8 mouse cellular contexts compared by ENCODE assay signal in the genomic region with DNA sequence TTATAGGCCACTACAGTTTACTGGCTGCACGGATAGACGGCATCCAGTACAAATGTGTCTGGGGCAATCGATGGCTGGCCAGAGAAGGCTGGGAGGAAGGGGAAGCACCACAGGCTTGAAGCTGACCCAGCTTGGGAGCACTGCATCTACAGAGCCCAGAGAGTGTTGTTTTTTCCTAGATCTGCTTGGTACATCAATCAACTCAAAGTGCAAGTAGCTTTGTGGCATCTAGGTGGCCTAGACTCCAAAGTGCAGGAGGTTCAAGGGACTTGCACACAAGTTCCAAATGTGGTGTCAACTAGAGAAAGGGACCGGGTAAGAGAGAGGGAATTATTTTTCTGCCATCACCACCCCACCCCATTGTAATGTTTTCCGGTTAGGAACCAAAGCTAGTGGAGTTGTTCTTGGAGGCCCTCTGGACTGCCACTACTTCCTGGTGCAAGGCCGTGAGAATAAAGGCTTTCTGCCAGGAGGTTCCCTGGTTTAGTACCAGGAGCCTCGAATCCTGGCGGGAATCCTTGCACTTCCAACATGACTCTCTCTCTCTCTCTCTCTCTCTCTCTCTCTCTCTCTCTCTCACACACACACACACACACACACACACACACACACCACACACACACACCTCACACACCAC. TPM values are rescaled to one million over a fixed set of nuclear protein-coding genes. Genes with fewer than 3 reads are reported as not detected.
DNase-seq lines count a peak whose midpoint lies in the region; ATAC-seq and TF ChIP-seq lines count a peak whose summit lies in the region.

No protein-coding gene starts in this region.

- peaks cover 90% of the 10 kb centered on the region for H3K27me3 ChIP-seq in forebrain, embryonic 13.5 days
- H3K27me3 ChIP-seq in forebrain, embryonic 11.5 days (ENCODE audit: control insufficient read depth, insufficient read depth, low read length), result peaks cover 83% of the 10 kb centered on the region
- no peaks in the 10 kb centered on the region; the same call in 1 of the 2 replicates for H3K27me3 ChIP-seq in lung, postnatal 0 days (replicated peaks; ENCODE audit: insufficient read depth, low read length)
- peaks cover 49% of the 10 kb centered on the region for H3K27me3 ChIP-seq in intestine, embryonic 16.5 days (replicated peaks; ENCODE audit: control insufficient read depth, insufficient read depth, low read length)
- peaks cover 17% of the 10 kb centered on the region for H3K27me3 ChIP-seq in neural tube, embryonic 14.5 days (ENCODE audit: control insufficient read depth, insufficient read depth, low read length)

- no peak overlapping the region for H3K9ac ChIP-seq in forebrain, embryonic 13.5 days
- H3K9ac ChIP-seq in forebrain, embryonic 11.5 days (ENCODE audit: low read length), result no peak overlapping the region
- H3K9ac ChIP-seq in lung, postnatal 0 days (replicated peaks; ENCODE audit: low read depth), result no peak overlapping the region
- H3K9ac ChIP-seq in intestine, embryonic 16.5 days (ENCODE audit: low read depth, low read length), result peak overlapping the region; percentile 64
- no peak overlapping the region for H3K9ac ChIP-seq in neural tube, embryonic 14.5 days (replicated peaks; ENCODE audit: low read depth, low read length)

- no peaks in the 10 kb centered on the region for H3K36me3 ChIP-seq in forebrain, embryonic 13.5 days (ENCODE audit: poor library complexity, severe bottlenecking)
- H3K36me3 ChIP-seq in forebrain, embryonic 11.5 days (ENCODE audit: control insufficient read depth, insufficient read depth, low read length), result no peaks in the 10 kb centered on the region
- no peaks in the 10 kb centered on the region for H3K36me3 ChIP-seq in lung, postnatal 0 days (ENCODE audit: insufficient read depth, low read length)
- no peaks in the 10 kb centered on the region for H3K36me3 ChIP-seq in intestine, embryonic 16.5 days (ENCODE audit: control insufficient read depth, insufficient read depth, low read length)
- no peaks in the 10 kb centered on the region for H3K36me3 ChIP-seq in neural tube, embryonic 14.5 days (ENCODE audit: control insufficient read depth, insufficient read depth, low read length)

- no peak overlapping the region for H3K27ac ChIP-seq in forebrain, embryonic 13.5 days
- no peak overlapping the region for H3K27ac ChIP-seq in forebrain, embryonic 11.5 days (ENCODE audit: low read depth, low read length)
- 0 out of 2 replicates have a peak overlapping the region, but pooled peaks have one; percentile 9 for H3K27ac ChIP-seq in lung, postnatal 0 days (ENCODE audit: low read length)
- 0 out of 2 replicates have a peak overlapping the region, but pooled peaks have one; percentile 63 for H3K27ac ChIP-seq in intestine, embryonic 16.5 days (ENCODE audit: low read length)
- no peak overlapping the region for H3K27ac ChIP-seq in neural tube, embryonic 14.5 days (ENCODE audit: low read depth, low read length)

- no peak for ATAC-seq in forebrain, embryonic 13.5 days
- no peak for ATAC-seq in forebrain, embryonic 11.5 days (replicated peaks; ENCODE audit: low FRiP score)
- no peak for ATAC-seq in lung, postnatal 0 days
- ATAC-seq in intestine, embryonic 16.5 days, result no peak
- no peak for ATAC-seq in neural tube, embryonic 14.5 days (ENCODE audit: low read depth)
- ATAC-seq in megakaryocyte-erythroid progenitor cell, adult 5-6 weeks (replicated peaks; ENCODE audit: low FRiP score, low TSS enrichment, poor library complexity, severe bottlenecking), result no peak

- peak overlapping the region; percentile 73 for H3K4me2 ChIP-seq in forebrain, embryonic 13.5 days
- no peak overlapping the region for H3K4me2 ChIP-seq in forebrain, embryonic 11.5 days (ENCODE audit: low read depth, low read length, severe bottlenecking)
- H3K4me2 ChIP-seq in lung, postnatal 0 days (replicated peaks; ENCODE audit: low read depth, low read length), result peak overlapping the region; percentile 72; the same call in 1 of the 2 replicates
- H3K4me2 ChIP-seq in intestine, embryonic 16.5 days (ENCODE audit: low read depth, low read length), result 0 out of 2 replicates have a peak overlapping the region, but pooled peaks have one; percentile 69
- H3K4me2 ChIP-seq in neural tube, embryonic 14.5 days (ENCODE audit: low read depth, low read length), result peak overlapping the region; percentile 67; the same call in 1 of the 2 replicates

- H3K4me1 ChIP-seq in forebrain, embryonic 13.5 days, result peaks cover 47% of the 10 kb centered on the region
- peaks cover 11% of the 10 kb centered on the region; the same call in 1 of the 2 replicates for H3K4me1 ChIP-seq in forebrain, embryonic 11.5 days (replicated peaks; ENCODE audit: control insufficient read depth, insufficient read depth, low read length)
- H3K4me1 ChIP-seq in lung, postnatal 0 days (ENCODE audit: insufficient read depth, low read depth, low read length), result no peaks in the 10 kb centered on the region
- H3K4me1 ChIP-seq in intestine, embryonic 16.5 days (ENCODE audit: control insufficient read depth, insufficient read depth, low read length), result peaks cover 41% of the 10 kb centered on the region
- H3K4me1 ChIP-seq in neural tube, embryonic 14.5 days (ENCODE audit: control insufficient read depth, insufficient read depth, low read length), result peaks cover 9% of the 10 kb centered on the region; the same call in 1 of the 2 replicates

- WGBS in forebrain, embryonic 13.5 days, result 41% methylated on average over 8 of the region's 8 CpGs
- WGBS in forebrain, embryonic 11.5 days, result 39% methylated on average over 8 of the region's 8 CpGs
- WGBS in lung, postnatal 0 days, result 27% methylated on average over 7 of the region's 8 CpGs
- 31% methylated on average over 8 of the region's 8 CpGs for WGBS in intestine, embryonic 16.5 days
- WGBS in neural tube, embryonic 14.5 days, result 42% methylated on average over 8 of the region's 8 CpGs

- H3K4me3 ChIP-seq in forebrain, embryonic 13.5 days, result no peak overlapping the region
- H3K4me3 ChIP-seq in forebrain, embryonic 11.5 days (ENCODE audit: low read depth, low read length), result no peak overlapping the region
- no peak overlapping the region for H3K4me3 ChIP-seq in lung, postnatal 0 days (ENCODE audit: low read depth, low read length)
- no peak overlapping the region for H3K4me3 ChIP-seq in intestine, embryonic 16.5 days (ENCODE audit: low read length)
- no peak overlapping the region for H3K4me3 ChIP-seq in neural tube, embryonic 14.5 days (ENCODE audit: low read depth, low read length)

- H3K9me3 ChIP-seq in forebrain, embryonic 13.5 days (replicated peaks), result no peaks in the 10 kb centered on the region
- H3K9me3 ChIP-seq in forebrain, embryonic 11.5 days (ENCODE audit: control insufficient read depth, low read length), result no peaks in the 10 kb centered on the region
- no peaks in the 10 kb centered on the region for H3K9me3 ChIP-seq in lung, postnatal 0 days (ENCODE audit: low read length)
- H3K9me3 ChIP-seq in intestine, embryonic 16.5 days (ENCODE audit: control insufficient read depth, low read length), result no peaks in the 10 kb centered on the region
- H3K9me3 ChIP-seq in neural tube, embryonic 14.5 days (ENCODE audit: control insufficient read depth, low read length), result no peaks in the 10 kb centered on the region

- DNase-seq in forebrain, embryonic 11.5 days (ENCODE audit: low spot score), result no peak
- DNase-seq in lung, postnatal 0 days (ENCODE audit: low spot score), result peak; percentile 55
- no peak for DNase-seq in lung, adult 18-20 months
- no peak for DNase-seq in right cerebral cortex, adult 18-20 months

- TF ChIP-seq CTCF in lung, postnatal 0 days (IDR thresholded peaks at IDR 0.05), result no peak

- TF ChIP-seq EP300 in lung, postnatal 0 days (IDR thresholded peaks at IDR 0.05), result no peak

RNA-seq across cellular contexts. Expression of gene Bcor, which starts 27.5 kb away (rescaled TPM):
- polyA plus RNA-seq in forebrain, embryonic 13.5 days (2015; fragmentation: Nextera tagmentation; extraction: Ambion mirVana), result 16.2 and 18.8 TPM in 2 replicates
- polyA plus RNA-seq in forebrain, embryonic 11.5 days (2014; fragmentation: Nextera tagmentation; extraction: Ambion mirVana), result 23.5 and 26.3 TPM in 2 replicates
- 8.2 and 12.0 TPM in 2 replicates for polyA plus RNA-seq in lung, postnatal 0 days (2015; fragmentation: Nextera tagmentation; extraction: Ambion mirVana)
- 8.1 and 9.8 TPM in 2 replicates for polyA plus RNA-seq in intestine, embryonic 16.5 days (2015; fragmentation: Nextera tagmentation; extraction: Ambion mirVana)
- polyA plus RNA-seq in neural tube, embryonic 14.5 days (2014; fragmentation: Nextera tagmentation; extraction: Ambion mirVana), result 17.9 and 21.1 TPM in 2 replicates
- total RNA-seq in megakaryocyte-erythroid progenitor cell, adult 5-6 weeks (2014; fragmentation: Nextera tagmentation), result 35.6 and 39.2 TPM in 2 replicates
- total RNA-seq in megakaryocyte-erythroid progenitor cell, adult 5-6 weeks (2017), result 27.5 and 28.9 TPM in 2 replicates

Comparison
In these comparisons a context has a peak if more than half of its experiments do, and no peak if none do; other contexts are left out.
1. H3K27ac ChIP-seq: peak in lung, postnatal 0 days (single experiment) and intestine, embryonic 16.5 days (single experiment); none in forebrain, embryonic 13.5 days (single experiment), forebrain, embryonic 11.5 days (single experiment) and neural tube, embryonic 14.5 days (single experiment).